Mouse (Mus musculus): Measurements from ENCODE around the gene Pla2g4a.

Pla2g4a gene

GRCm38 (mm10) chr1:149854867-149855266, 106.2 kb downstream of the Pla2g4a start:
- DNase-seq (ENCODE audit: low spot score), result no peak

GRCm38 (mm10) chr1:149846655-149847054, 114.4 kb downstream of the Pla2g4a start:
- DNase-seq (ENCODE audit: low spot score), result peak; percentile 48

- DNase-seq (ENCODE audit: low spot score), result no peak
These were observed 119.2 kb downstream of the Pla2g4a start for GRCm38 (mm10) chr1:149841845-149842244.

GRCm38 (mm10) chr1:149840961-149841416, 120.1 kb downstream of the Pla2g4a start:
- no peak for DNase-seq (ENCODE audit: low spot score)

- no peak for DNase-seq (ENCODE audit: low spot score)
These were observed 120.7 kb downstream of the Pla2g4a start for GRCm38 (mm10) chr1:149840312-149840930.

GRCm38 (mm10) chr1:149836496-149836895, 124.6 kb downstream of the Pla2g4a start:
- DNase-seq (ENCODE audit: low spot score), result no peak

- DNase-seq (ENCODE audit: low spot score), result peak; percentile 40
These were observed 127.2 kb downstream of the Pla2g4a start for GRCm38 (mm10) chr1:149833876-149834275.

- DNase-seq (ENCODE audit: low spot score), result peak; percentile 75
These were observed 128.1 kb downstream of the Pla2g4a start for GRCm38 (mm10) chr1:149832952-149833351.

GRCm38 (mm10) chr1:149832514-149832913, 128.6 kb downstream of the Pla2g4a start:
- no peak for DNase-seq (ENCODE audit: low spot score)

- no peak for DNase-seq (ENCODE audit: low spot score)
These were observed 130.0 kb downstream of the Pla2g4a start for GRCm38 (mm10) chr1:149831100-149831499.

- DNase-seq (ENCODE audit: low spot score), result no peak
These were observed 147.3 kb downstream of the Pla2g4a start for GRCm38 (mm10) chr1:149813616-149814345.

- DNase-seq (ENCODE audit: low spot score), result peak; percentile 6
These were observed 151.6 kb downstream of the Pla2g4a start for GRCm38 (mm10) chr1:149809527-149809926.
